Mouse (Mus musculus): ENCODE measurements around the gene Pex7. TPM values are rescaled to one million over a fixed set of nuclear protein-coding genes. Genes with fewer than 3 reads are reported as not detected.

Pex7 gene
- polyA plus RNA-seq, 1 experiment from 2014 or later: 33.7 TPM

DNA sequence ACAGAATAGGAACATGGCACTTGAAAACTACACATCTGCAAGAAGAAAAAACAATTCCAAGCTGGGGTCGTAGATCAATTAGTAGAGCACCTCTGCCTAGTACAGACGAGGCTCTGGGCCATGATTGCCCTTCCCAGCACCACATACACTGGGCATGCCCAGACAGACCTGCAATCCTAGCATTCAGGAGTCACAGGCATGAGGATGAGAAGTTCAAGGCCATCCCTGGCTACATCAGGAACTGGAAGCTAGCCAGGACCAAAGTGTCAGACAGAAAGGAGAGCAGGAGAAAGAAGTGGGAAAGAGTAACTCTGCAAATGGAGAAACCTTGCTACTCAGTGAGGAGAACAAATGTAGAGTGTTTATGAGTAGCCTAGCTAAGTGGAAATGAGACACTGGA lies 7.3 kb downstream of the Pex7 start:
- Histone ChIP-seq H3K4me3 (no peak overlapping the region), H3K4me2 (no peak overlapping the region), H3K36me3 (peaks cover 6% of the 10 kb centered on the region; the same call in 1 of the 2 replicates), H3K27me3 (no peaks in the 10 kb centered on the region), H3K9ac (no peak overlapping the region), H3K9me3 (no peaks in the 10 kb centered on the region), H3K4me1 (no peaks in the 10 kb centered on the region), H3K27ac (no peak overlapping the region)
- 53% methylated on average over 2 of the region's 2 CpGs for WGBS
- no peak for ATAC-seq (ENCODE audit: borderline replicate concordance, extremely low read depth, low FRiP score, low TSS enrichment)

DNA sequence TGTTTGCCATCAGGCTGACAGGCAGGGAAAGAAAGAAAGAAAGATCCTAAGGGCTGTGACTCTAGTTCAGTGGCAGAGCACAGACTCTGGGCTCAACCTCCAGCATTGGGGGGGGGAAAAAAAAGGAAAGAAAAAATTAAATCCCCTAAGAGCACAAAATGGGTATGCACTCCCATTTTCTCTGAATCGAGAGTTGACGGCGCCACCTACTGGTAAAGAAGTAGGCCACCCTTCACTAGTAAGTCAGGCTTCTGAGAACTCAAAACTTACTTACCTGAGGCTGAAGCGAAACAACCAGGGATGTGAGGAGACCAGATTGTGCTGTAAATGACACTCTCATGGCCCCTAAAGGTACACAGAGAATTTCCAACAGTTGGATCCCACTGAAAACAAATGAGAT lies 13.5 kb downstream of the Pex7 start:
- no peaks in the 10 kb centered on the region for H3K4me1 ChIP-seq
- H3K9me3 ChIP-seq: no peaks in the 10 kb centered on the region
- ATAC-seq (ENCODE audit: borderline replicate concordance, extremely low read depth, low FRiP score, low TSS enrichment): no peak
- no peaks in the 10 kb centered on the region for H3K27me3 ChIP-seq
- no peak overlapping the region for H3K4me3 ChIP-seq
- 17% methylated on average over 4 of the region's 4 CpGs for WGBS
- H3K27ac ChIP-seq: no peak overlapping the region
- no peak overlapping the region for H3K4me2 ChIP-seq
- H3K9ac ChIP-seq: no peak overlapping the region
- peaks cover 6% of the 10 kb centered on the region; the same call in 1 of the 2 replicates for H3K36me3 ChIP-seq

DNA sequence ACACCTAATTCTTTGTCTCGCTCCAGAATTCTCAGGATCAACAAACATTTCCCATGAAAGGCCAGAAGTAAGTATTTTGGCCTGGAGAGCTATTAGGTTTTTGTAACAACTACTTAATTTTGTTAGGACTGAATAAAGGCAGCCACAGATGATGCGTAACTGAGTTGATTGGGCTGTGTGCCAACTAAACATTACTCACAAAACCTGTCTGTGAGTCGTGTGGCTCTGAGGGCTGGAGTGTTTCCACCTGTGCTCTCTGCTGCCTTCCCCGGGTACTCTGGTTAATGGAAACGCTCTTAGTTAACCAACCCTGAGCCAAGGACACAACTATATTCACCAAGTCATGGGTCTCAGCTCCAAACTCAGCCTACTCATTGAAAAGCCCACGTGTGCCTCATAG lies 14.3 kb downstream of the Pex7 start:
- no peaks in the 10 kb centered on the region for H3K4me1 ChIP-seq
- H3K9ac ChIP-seq: no peak overlapping the region
- H3K9me3 ChIP-seq: no peaks in the 10 kb centered on the region
- no peak overlapping the region for H3K4me3 ChIP-seq
- ATAC-seq (ENCODE audit: borderline replicate concordance, extremely low read depth, low FRiP score, low TSS enrichment): no peak
- peaks cover 10% of the 10 kb centered on the region; the same call in 1 of the 2 replicates for H3K36me3 ChIP-seq
- 45% methylated on average over 6 of the region's 6 CpGs for WGBS
- no peak overlapping the region for H3K4me2 ChIP-seq
- no peak overlapping the region for H3K27ac ChIP-seq
- no peaks in the 10 kb centered on the region for H3K27me3 ChIP-seq

DNA sequence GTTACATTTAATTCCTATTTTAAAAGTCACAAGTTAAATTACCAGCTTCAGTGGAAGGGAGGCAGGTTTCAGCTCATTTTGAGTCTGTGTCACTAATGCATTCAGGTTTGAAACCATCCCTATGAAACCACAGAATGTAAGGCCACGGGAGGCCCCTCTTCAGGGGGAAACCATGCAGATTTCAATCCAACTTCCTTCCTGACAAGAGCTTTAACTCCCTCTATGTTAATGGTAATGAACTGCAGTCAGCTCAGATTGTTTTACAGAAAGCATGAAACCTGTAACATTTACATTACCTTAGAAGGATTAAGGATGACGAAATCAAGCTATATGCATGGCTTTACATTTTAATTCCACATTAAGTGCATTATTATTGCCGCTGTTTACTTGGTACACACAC lies 15.8 kb downstream of the Pex7 start:
- Histone ChIP-seq H3K9me3 (no peaks in the 10 kb centered on the region), H3K27ac (no peak overlapping the region), H3K27me3 (no peaks in the 10 kb centered on the region), H3K9ac (no peak overlapping the region), H3K4me1 (no peaks in the 10 kb centered on the region), H3K36me3 (peaks cover 10% of the 10 kb centered on the region; the same call in 1 of the 2 replicates), H3K4me3 (no peak overlapping the region), H3K4me2 (no peak overlapping the region)
- no peak for ATAC-seq (ENCODE audit: borderline replicate concordance, extremely low read depth, low FRiP score, low TSS enrichment)
- 71% methylated on average over 3 of the region's 3 CpGs for WGBS

DNA sequence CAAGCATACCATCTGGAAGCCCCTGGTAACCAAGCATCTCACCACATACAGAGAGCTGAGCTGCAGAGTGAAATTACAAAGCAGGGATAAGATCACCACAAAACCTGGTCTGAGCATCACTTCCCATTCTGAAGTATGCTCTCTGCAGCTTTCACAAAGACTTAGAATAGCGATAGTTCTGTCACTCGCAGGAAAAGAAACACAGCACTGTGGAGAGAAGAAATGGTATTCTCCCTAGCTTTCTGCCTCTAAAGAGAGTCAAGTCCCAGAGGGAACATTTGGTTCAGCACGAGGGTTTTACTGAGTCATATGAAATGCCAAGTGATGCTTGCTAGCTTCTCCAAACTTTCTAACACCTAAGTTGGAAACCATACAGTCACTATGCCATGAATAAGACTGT lies 17.6 kb downstream of the Pex7 start:
- Histone ChIP-seq H3K9ac (no peak overlapping the region), H3K4me2 (no peak overlapping the region), H3K4me3 (no peak overlapping the region), H3K9me3 (no peaks in the 10 kb centered on the region), H3K4me1 (no peaks in the 10 kb centered on the region), H3K36me3 (peaks cover 10% of the 10 kb centered on the region; the same call in 1 of the 2 replicates), H3K27me3 (no peaks in the 10 kb centered on the region), H3K27ac (no peak overlapping the region)
- 80% methylated on average over 3 of the region's 3 CpGs for WGBS
- no peak for ATAC-seq (ENCODE audit: borderline replicate concordance, extremely low read depth, low FRiP score, low TSS enrichment)

DNA sequence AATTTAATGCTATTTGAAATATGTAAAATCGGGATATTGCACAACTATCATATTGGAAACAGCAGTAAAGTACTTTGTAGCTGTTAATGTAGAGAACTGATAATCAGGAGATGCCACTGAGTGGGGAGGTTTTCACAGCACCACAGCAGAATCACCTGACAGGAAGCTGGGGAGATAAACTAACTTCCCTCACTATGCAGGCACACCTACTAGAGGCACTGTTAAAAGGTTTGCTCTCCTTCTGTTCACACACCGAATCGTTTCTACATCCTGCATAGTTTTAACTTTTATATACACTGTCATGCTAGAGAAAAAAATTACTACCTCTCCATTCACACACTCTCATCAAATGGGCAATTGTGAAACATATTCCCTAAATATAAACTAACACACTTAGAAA lies 21.2 kb downstream of the Pex7 start:
- H3K4me3 ChIP-seq: no peak overlapping the region
- peaks cover 5% of the 10 kb centered on the region; the same call in 1 of the 2 replicates for H3K36me3 ChIP-seq
- ATAC-seq (ENCODE audit: borderline replicate concordance, extremely low read depth, low FRiP score, low TSS enrichment): no peak
- H3K4me1 ChIP-seq: no peaks in the 10 kb centered on the region
- H3K27ac ChIP-seq: no peak overlapping the region
- no peaks in the 10 kb centered on the region for H3K27me3 ChIP-seq
- WGBS: 74% methylated on average over 3 of the region's 3 CpGs
- H3K4me2 ChIP-seq: no peak overlapping the region
- no peak overlapping the region for H3K9ac ChIP-seq
- H3K9me3 ChIP-seq: no peaks in the 10 kb centered on the region

DNA sequence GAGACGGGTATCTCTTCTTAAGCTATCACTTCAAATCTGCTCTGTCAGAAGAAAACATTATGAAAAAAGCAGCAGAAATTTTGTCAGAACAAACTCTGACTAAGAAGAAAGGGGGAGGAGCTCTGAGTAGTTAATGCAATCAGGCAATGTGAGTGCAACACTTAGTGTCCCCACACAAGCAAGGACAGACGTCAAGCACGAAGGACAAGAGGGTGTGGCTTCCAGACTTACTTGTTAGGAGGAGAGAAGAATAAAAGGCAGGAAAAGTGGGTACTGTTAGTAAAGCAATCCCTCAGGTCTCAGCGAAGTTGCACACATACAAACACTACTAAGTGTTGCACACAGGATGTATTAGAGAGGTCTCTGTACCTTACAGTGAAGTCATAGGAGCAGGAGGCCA lies 23.1 kb downstream of the Pex7 start:
- Histone ChIP-seq H3K4me2 (no peak overlapping the region), H3K4me3 (no peak overlapping the region), H3K4me1 (no peaks in the 10 kb centered on the region), H3K27ac (no peak overlapping the region), H3K27me3 (no peaks in the 10 kb centered on the region), H3K9me3 (no peaks in the 10 kb centered on the region), H3K36me3 (peaks cover 5% of the 10 kb centered on the region; the same call in 1 of the 2 replicates), H3K9ac (no peak overlapping the region)
- no peak for ATAC-seq (ENCODE audit: borderline replicate concordance, extremely low read depth, low FRiP score, low TSS enrichment)
- 61% methylated on average over 4 of the region's 4 CpGs for WGBS

DNA sequence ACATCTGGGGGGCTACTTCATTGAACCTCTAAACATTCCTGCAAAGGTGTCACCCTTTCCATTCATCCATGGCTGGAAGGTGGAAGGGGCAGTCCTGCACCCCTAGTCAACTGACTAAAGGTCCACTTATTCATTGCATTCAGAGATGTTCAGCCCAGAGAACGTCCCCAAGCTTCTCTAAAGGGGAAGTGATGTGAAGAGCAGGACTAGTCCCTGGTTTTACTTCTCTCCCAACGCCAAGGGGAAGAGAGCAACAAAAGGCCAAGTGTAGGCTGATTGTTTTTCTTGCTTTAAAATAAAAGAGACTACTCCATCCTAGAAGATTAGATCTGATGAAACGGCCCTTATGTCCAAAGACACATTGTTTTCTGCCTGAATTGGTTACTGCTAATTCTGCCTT lies 27.1 kb downstream of the Pex7 start:
- no peak overlapping the region for H3K27ac ChIP-seq
- H3K4me1 ChIP-seq: no peaks in the 10 kb centered on the region
- H3K9me3 ChIP-seq: no peaks in the 10 kb centered on the region
- H3K27me3 ChIP-seq: no peaks in the 10 kb centered on the region
- whole genome bisulfite sequencing: 74% methylated on average over 3 of the region's 3 CpGs
- H3K4me2 ChIP-seq: no peak overlapping the region
- H3K9ac ChIP-seq: no peak overlapping the region
- ATAC-seq (ENCODE audit: borderline replicate concordance, extremely low read depth, low FRiP score, low TSS enrichment): no peak
- no peak overlapping the region for H3K4me3 ChIP-seq
- no peaks in the 10 kb centered on the region for H3K36me3 ChIP-seq

DNA sequence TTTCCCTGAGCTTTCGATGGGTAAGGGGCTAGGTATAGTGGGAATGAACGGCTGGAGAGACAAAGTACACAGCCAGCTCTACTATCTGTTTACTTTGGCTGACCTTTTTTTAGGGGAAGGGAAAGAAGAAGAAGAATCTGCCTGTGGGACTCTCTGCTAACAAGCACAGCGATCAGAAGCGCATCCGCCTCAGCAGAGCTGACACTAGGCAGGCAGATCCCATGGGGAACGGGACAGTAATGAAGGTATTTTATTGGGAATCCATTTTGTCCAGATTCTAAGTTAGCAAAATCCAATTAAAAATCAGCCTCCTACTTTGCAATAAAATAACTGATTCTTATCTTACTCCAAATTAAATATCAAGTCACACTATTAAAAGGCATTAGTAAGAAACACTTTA lies 28.3 kb downstream of the Pex7 start:
- Histone ChIP-seq H3K4me2 (no peak overlapping the region), H3K4me3 (no peak overlapping the region), H3K27ac (no peak overlapping the region), H3K36me3 (no peaks in the 10 kb centered on the region), H3K9me3 (no peaks in the 10 kb centered on the region), H3K27me3 (no peaks in the 10 kb centered on the region), H3K4me1 (no peaks in the 10 kb centered on the region), H3K9ac (no peak overlapping the region)
- 48% methylated on average over 6 of the region's 6 CpGs for WGBS
- no peak for ATAC-seq (ENCODE audit: borderline replicate concordance, extremely low read depth, low FRiP score, low TSS enrichment)

DNA sequence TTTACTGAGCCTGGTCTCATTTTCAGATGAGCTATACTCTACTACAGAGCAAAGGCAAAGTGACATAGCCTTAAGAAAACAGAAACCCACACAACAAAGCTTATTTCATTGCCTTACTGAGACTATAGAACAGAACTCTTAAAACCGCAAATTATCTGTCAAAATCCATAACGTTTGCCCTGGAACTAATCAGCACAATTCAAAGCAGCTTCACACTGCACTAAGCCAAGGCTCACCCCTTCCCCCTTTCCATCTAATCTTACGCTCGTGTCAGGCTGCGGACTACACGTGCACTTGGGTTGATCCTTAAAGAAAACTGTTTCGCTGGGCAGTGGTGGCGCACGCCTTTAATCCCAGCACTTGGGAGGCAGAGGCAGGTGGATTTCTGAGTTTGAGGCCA lies 29.8 kb downstream of the Pex7 start:
- no peak for ATAC-seq (ENCODE audit: borderline replicate concordance, extremely low read depth, low FRiP score, low TSS enrichment)
- Histone ChIP-seq H3K9ac (no peak overlapping the region), H3K4me2 (no peak overlapping the region), H3K9me3 (no peaks in the 10 kb centered on the region), H3K4me1 (no peaks in the 10 kb centered on the region), H3K27me3 (no peaks in the 10 kb centered on the region), H3K36me3 (no peaks in the 10 kb centered on the region), H3K4me3 (no peak overlapping the region), H3K27ac (no peak overlapping the region)
- WGBS: 81% methylated on average over 9 of the region's 9 CpGs

DNA sequence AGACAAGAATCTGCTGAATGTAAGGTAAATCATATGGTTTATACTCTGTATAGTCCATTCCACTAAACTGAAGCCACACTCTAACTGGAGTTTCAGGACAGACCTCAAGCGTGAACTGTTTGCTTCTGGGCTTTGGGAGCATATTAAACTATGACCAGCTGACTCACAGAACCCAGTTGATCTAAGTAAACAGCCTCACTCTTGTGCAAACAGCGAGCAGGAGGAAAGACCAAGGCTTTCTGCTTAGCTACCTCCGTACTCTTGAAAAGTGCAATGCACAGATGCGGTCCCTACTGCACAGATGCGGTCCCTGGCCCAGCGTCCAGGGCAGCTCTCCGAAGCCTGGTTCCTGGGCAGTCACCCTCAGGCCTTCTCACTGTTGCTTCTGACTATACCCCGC lies 30.2 kb downstream of the Pex7 start:
- Histone ChIP-seq H3K9me3 (no peaks in the 10 kb centered on the region), H3K4me3 (no peak overlapping the region), H3K4me1 (no peaks in the 10 kb centered on the region), H3K27ac (no peak overlapping the region), H3K36me3 (no peaks in the 10 kb centered on the region), H3K9ac (no peak overlapping the region), H3K4me2 (peak overlapping the region; percentile 5; the same call in 1 of the 2 replicates), H3K27me3 (no peaks in the 10 kb centered on the region)
- 67% methylated on average over 8 of the region's 8 CpGs for WGBS
- no peak for ATAC-seq (ENCODE audit: borderline replicate concordance, extremely low read depth, low FRiP score, low TSS enrichment)

DNA sequence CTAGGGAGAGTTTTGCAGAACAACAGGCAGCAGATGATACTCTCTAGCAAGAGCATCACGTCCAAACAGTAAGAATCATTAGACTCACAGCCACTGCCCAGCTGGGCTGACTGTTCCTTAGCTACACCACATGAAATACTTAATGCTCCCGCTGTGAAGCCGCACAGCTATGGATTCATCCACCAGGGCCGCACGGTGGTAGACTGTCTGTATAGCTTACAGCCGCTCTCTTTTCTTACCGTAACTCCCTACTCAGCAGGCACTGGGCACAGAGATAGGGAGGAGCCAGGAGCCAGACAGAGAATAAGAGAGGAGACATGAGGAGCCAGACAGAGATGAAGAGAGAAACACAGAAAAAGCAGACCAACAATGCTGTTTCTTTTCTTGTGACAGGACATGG lies 30.8 kb downstream of the Pex7 start:
- ATAC-seq (ENCODE audit: borderline replicate concordance, extremely low read depth, low FRiP score, low TSS enrichment): no peak
- Histone ChIP-seq H3K27ac (no peak overlapping the region), H3K4me1 (no peaks in the 10 kb centered on the region), H3K27me3 (no peaks in the 10 kb centered on the region), H3K4me3 (no peak overlapping the region), H3K9ac (no peak overlapping the region), H3K36me3 (no peaks in the 10 kb centered on the region), H3K4me2 (peak overlapping the region; percentile 5; the same call in 1 of the 2 replicates), H3K9me3 (no peaks in the 10 kb centered on the region)
- 70% methylated on average over 7 of the region's 7 CpGs for WGBS

DNA sequence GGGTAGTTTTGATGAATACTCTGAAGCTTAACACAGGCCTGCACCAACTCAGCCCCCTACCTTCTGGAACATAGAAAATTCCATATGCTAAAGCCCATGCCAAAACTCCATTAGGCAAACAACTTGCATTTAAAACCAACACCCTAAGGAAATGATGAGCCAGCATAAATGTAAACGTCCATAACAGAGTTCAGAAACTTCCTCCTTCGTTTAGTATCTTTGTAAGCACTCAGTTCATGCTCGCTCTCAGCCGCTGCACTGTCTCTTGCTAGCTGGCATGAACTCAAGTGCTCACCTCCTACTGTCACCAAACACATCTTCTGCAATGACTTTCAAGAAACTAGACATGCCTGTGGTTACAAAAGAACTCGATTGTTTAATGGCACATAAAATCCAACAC lies 32.1 kb downstream of the Pex7 start:
- Histone ChIP-seq H3K4me3 (no peak overlapping the region), H3K27ac (no peak overlapping the region), H3K27me3 (no peaks in the 10 kb centered on the region), H3K4me1 (no peaks in the 10 kb centered on the region), H3K4me2 (no peak overlapping the region), H3K9me3 (no peaks in the 10 kb centered on the region), H3K36me3 (no peaks in the 10 kb centered on the region), H3K9ac (no peak overlapping the region)
- ATAC-seq (ENCODE audit: borderline replicate concordance, extremely low read depth, low FRiP score, low TSS enrichment): no peak
- 65% methylated on average over 5 of the region's 5 CpGs for WGBS

Measured in lung, embryonic 15.5 days (tissue).